Mouse (Mus musculus) heart, postnatal 14 days (tissue): ENCODE measurements around the gene Lonrf2. TPM values are rescaled to one million over a fixed set of nuclear protein-coding genes. Genes with fewer than 3 reads are reported as not detected.

Experiments
- DNase-seq, 2 experiments: peaks; one replicate each; pipeline ENCODE4 v3.0.0; 2021 to 2022
- intact Hi-C: fragments of 180-260 bp; cut with DNase I; formaldehyde crosslinking; loops from one replicate; pipeline ENCODE4 v1.15.1; 2025
- total RNA-seq, 2 experiments: library from RNA; stranded (reverse); gene quantifications; 2 replicates each; pipeline ENCODE4 v1.2.3; 2021

Gene Lonrf2
- total RNA-seq, 2 experiments from 2014 or later, result 2.5 to 3.3 TPM

DNA sequence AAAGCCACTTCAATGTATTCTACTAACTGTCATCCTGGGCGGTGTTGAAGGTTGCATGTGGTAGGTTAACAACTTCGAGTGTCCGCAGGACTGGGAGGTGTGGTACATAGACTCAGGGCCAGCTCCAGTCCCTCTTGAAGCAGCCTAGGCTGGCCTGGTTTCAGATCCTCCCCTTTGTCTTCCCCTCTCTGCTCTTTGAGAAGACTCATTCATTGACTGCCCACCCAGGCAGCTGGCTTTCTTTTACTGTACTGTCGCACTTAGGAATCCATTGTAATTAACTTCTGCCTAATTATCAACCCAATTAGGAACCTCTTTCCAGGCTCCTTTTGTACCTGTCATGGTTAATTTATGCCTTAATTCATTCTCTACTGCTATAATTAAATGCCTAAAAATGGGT lies 6.8 kb upstream of the Lonrf2 start:
- DNase-seq, result no peak
- intact Hi-C loops, result no loop called here

GRCm38 (mm10) chr1:38842861-38843260 lies 6.3 kb upstream of the Lonrf2 start:
- intact Hi-C loops, result no loop called here
- DNase-seq, result no peak

- intact Hi-C loops, result no loop called here
- no peak for DNase-seq
These were observed 3.4 kb upstream of the Lonrf2 start for GRCm38 (mm10) chr1:38839944-38840343.

DNA sequence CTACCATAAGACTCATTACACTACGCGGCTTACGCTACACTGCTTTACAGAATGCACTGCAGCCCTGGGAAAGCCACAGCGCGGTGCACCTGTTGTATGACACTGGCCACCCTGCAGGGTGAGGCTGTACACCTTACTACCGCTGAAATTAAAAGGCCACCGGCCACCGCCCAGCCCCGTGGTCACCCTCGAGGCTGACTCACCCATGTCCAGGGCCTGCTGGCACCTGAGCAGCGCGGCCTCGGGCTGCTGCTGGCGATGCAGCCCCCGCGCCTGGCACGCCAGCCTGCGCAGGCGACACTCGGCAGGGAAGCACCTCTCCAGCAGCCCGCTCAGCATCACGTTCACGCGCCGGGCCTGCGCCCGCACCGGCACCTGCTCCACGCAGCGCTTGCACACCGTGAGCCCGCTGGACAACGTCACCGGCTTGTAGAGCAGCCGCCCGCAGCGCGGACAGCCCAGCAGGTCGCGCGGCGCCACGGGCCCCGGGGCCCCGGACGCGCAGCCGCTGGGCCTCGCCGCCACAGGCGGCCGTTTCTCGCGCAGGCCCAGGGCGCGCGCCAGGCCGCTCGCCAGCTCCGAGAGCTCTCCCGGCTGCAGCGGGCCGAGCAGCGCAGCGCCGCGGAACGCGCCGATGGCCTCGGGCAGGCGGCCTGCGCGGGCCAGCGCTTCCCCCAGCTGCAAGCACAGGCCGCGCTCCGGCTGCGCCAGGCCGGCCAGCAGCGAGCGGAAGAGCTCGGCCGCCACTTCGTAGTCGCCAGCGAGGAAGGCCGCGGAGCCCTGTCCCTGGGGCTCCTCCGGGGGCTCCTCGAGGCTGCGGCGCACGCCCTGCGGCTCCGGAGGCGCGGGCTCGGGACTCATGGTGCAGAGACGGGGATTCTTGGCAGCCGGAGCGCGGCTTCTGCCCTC lies 689 bp downstream of the Lonrf2 start:
- intact Hi-C loops, result no loop called here
- DNase-seq, result peak; percentile 58 to 62

DNA sequence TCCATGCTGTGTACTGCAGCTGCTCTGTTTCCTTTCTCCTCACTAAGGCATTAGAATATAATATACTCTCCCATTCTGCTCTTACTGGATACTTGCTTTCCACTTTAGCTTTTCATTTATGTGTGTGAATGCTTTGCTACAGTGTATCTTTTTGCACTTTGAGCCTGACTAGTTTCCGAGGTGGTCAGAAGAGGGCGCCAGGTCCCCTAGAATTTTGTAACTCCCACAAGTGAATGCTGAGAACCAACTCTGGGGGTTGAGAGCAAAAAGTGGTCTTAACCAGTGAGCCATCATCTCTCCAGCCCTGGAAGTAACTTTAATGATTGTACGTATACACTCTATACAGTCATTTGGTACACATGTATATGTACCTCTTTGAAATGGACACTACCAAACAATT lies 1.6 kb downstream of the Lonrf2 start:
- DNase-seq, result peak; percentile 12 to 20
- intact Hi-C loops, result no loop called here

DNA sequence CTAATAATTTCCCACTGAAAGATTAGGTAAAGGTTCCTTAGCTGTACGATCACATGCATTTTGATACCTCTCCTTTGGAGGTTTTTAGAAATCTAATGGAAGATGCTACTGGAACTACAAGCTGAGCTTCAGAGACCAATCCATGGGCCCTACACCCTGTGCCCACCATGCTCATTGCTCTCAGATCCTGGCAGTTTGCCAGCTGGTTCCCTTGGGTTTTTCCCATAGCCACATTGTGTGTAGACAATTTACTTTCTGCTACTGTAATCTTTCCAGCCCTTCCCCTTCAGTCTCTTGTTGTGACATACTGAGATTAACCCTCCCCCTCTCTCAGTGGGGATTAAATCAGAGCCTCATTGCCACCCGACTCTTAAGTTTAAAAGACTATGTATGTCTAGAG lies 11.6 kb downstream of the Lonrf2 start:
- intact Hi-C loops, result no loop called here
- DNase-seq, result no peak

- intact Hi-C loops, result no loop called here
- DNase-seq, result no peak
These were observed 12.7 kb downstream of the Lonrf2 start for GRCm38 (mm10) chr1:38823851-38824250.

- DNase-seq, result no peak
- intact Hi-C loops, result no loop called here
These were observed 16.8 kb downstream of the Lonrf2 start for GRCm38 (mm10) chr1:38819691-38820090.

- DNase-seq, result no peak
- intact Hi-C loops, result no loop called here
These were observed 18.8 kb downstream of the Lonrf2 start for GRCm38 (mm10) chr1:38817671-38818070.

GRCm38 (mm10) chr1:38817268-38817667 lies 19.2 kb downstream of the Lonrf2 start:
- intact Hi-C loops, result no loop called here
- no peak for DNase-seq

GRCm38 (mm10) chr1:38816306-38816705 lies 20.2 kb downstream of the Lonrf2 start:
- DNase-seq, result no peak
- intact Hi-C loops, result no loop called here

DNA sequence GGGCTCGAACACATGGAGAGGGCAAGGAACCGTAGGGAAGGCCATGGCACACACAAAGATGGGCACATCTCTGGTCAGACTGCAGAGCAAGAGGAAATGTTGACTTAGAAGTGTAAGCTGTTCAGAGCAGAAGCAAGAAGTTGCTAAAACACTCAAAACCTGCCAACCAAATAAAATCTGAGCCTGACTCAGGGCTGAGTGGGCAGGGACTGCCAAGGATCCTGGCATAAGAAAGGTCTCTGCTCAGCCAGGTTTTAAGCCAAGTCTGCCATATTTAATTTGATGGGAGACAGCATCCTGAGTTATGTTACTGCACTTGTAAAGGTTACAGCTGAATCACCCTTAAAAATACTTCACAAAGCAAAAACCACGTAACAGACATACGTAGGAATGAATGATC lies 29.4 kb downstream of the Lonrf2 start:
- intact Hi-C loops, result no loop called here
- no peak for DNase-seq

DNA sequence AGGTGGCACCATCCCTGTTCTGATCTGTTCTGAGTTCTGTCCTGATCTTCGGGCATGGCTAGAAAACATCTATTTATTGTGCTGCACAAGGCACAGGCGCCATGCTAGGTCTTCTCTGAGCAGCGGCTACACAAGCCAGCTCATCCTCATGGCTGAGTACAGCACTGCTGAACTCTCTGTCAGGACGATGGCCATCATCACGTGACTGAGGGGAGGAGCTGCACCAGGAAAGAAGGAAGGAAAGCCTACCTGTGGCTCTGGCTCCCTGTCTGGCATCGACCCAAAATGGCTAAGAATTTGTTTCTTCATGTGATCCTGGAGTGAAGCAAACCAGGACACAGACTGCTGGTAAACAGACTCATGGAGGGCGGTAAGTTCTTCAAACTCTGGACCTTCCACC lies 36.1 kb downstream of the Lonrf2 start:
- DNase-seq, result no peak
- intact Hi-C loops, result no loop called here

- intact Hi-C loops, result no loop called here
- peak in 1 of 2 experiments; percentile 25 for DNase-seq
These were observed 37.2 kb downstream of the Lonrf2 start for GRCm38 (mm10) chr1:38799304-38799703.

DNA sequence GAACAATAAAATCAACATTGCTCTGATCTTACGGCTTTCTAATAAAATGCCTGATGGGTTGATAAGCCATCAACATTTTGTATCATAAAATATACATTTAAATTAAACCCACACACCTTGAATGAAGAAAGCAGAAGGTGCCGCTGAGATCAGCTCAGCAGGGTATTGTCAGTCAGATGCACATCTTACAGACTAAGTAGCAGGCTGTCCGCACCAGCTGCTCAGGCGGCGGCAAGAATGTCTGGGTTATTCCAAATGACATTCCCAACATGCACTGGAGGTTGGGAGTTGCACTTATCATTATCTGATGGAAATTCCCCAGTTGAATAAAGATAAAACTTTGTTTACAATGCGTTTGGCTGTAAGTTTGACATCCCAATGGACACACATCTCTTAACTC lies 39.6 kb downstream of the Lonrf2 start:
- no peak for DNase-seq
- intact Hi-C loops, result no loop called here

GRCm38 (mm10) chr1:38795496-38795895 lies 41.0 kb downstream of the Lonrf2 start:
- intact Hi-C loops, result no loop called here
- DNase-seq, result no peak

DNA sequence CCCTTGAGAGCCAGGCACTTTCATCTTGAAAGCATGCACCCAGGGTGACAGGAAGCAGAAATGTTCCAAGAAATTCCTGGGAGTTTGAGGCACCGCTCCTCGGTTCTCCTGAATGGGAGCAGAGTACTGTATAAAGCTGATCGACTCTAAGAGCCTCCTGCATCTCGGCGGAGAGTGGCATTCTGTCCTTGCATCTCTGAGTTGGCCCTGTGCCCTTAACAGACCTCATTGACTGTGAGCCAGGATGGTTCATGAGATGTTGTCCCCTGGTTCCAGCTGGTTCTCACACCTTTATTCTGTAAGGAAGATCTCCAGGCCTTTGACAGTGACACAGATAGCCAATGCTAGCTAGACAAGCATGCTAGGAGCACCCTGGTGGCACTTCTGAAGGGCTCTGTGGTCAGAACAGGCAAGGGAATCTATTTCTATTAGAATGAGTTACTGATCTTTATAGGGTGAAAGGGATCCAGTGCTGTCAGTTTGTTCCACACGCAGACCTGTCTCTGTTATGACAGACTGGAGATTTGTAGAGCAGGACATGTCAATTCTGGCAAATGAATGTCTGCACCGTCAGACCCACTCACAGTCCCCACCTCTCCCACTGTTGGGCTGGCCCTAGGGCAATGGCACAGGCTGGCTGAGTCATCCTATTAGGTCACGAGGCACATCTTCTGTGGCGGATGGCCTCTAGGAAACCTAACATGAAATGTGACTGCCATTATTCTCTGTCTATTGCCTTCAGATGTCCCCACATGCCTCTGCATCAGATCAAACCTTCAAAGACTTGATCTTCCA lies 45.3 kb downstream of the Lonrf2 start:
- DNase-seq, result no peak
- intact Hi-C loops, result no loop called here

GRCm38 (mm10) chr1:38789988-38790602 lies 46.4 kb downstream of the Lonrf2 start:
- intact Hi-C loops, result loop anchor here (5.0 to 10.0 kb wide), 3 partner anchors 398 to 885 kb away; no protein-coding TSS in a partner anchor
- no peak for DNase-seq

GRCm38 (mm10) chr1:38788904-38789303 lies 47.6 kb downstream of the Lonrf2 start:
- DNase-seq, result no peak
- intact Hi-C loops, result loop anchor here (5.0 to 10.0 kb wide), 3 partner anchors 397 to 884 kb away; no protein-coding TSS in a partner anchor

DNA sequence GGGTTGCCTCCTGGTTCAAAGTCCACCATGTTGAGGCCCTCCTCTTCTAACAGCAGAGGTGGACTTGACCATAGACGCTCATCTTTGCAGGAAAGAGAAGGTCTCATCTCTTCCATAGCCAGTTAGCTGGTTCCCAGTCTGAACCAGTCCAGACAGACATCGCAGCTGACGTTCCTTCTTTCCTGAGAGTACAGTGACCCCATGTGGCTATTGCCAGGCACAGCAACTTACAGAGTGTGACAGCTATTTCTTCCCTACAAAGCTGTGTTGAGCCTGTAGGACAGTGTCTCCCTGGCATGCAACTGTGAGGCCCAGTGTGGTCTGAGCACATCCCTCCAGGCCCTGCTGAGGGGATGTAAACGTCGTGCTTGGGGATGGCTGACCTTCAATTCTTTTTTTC lies 49.1 kb downstream of the Lonrf2 start:
- peak; percentile 35 to 74 for DNase-seq
- intact Hi-C loops, result loop anchor here (1.0 to 10.0 kb wide), 4 partner anchors 395 to 883 kb away; no protein-coding TSS in a partner anchor

DNA sequence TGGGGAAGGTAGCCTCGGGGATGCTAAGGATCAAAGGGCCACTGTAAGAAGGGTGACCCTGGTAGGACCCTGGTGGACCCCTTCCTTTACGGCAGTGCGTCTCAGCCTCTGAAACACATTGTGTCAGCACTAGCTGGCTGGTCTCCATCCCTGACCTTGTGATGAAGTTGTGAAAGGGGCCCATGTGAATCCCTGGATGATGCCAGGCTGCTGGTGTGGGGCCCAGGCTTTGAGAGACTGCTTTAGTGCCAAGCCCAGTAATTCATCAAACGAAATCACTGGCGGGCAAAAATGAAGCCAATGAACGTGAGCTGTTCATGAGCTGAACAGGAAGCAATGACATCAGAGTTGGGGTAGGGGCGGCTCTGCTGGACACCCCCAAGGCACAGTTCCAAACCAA lies 50.2 kb downstream of the Lonrf2 start:
- no peak for DNase-seq
- intact Hi-C loops, result loop anchor here (5.0 to 10.0 kb wide), 3 partner anchors 394 to 882 kb away; no protein-coding TSS in a partner anchor
